Mouse (Mus musculus): ENCODE results near the gene Mrps15. TPM values are rescaled to one million over a fixed set of nuclear protein-coding genes. Genes with fewer than 3 reads are reported as not detected.

Mrps15 gene
- total RNA-seq, 2 experiments from 2014 or later = 76.6 to 90.3 TPM

Other genes starting within 250 kb of the Mrps15 start
- 1 to 10 TPM; 1.1 to 2.2 TPM for gene Csf3r, start 22.4 kb upstream of the Mrps15 start, total RNA-seq (2021)
- 10 to 100 TPM in 1 of 2 experiments, 1 to 10 TPM in 1; 9.7 to 15.2 TPM for gene Oscp1, start 11.6 kb downstream of the Mrps15 start, total RNA-seq (2021)
- gene Lsm10, start 49.7 kb downstream of the Mrps15 start, total RNA-seq (2021) = 10 to 100 TPM; 21.8 to 40.1 TPM
- gene Stk40, start 57.0 kb downstream of the Mrps15 start, total RNA-seq (2021) = 10 to 100 TPM; 52.4 to 63.1 TPM
- 10 to 100 TPM; 24.1 to 29.0 TPM for gene Eva1b, start 100.8 kb downstream of the Mrps15 start, total RNA-seq (2021)
- gene Sh3d21, start 116.6 kb downstream of the Mrps15 start, total RNA-seq (2021) = 1 to 10 TPM; 2.9 to 3.8 TPM
- 100 to 1,000 TPM; 186 to 192 TPM for gene Thrap3, start 155.8 kb downstream of the Mrps15 start, total RNA-seq (2021)
- 10 to 100 TPM; 47.7 to 84.9 TPM for gene Map7d1, start 209.4 kb downstream of the Mrps15 start, total RNA-seq (2021)
- gene Trappc3, start 215.4 kb downstream of the Mrps15 start, total RNA-seq (2021) = 10 to 100 TPM; 88.7 to 96.5 TPM
- 1 to 10 TPM; 3.0 to 3.2 TPM for gene Col8a2, start 239.9 kb downstream of the Mrps15 start, total RNA-seq (2021)

Measured in adrenal gland, postnatal 36 days (tissue).